Mouse (Mus musculus): Measurements from ENCODE around the gene AW549877. TPM values are rescaled to one million over a fixed set of nuclear protein-coding genes. Genes with fewer than 3 reads are reported as not detected.

Gene AW549877
- polyA plus RNA-seq, 1 experiment from 2014 or later, result 31.6 TPM

Other genes with a start within 250 kb of the AW549877 start
- gene Fbxo4, start 16.2 kb downstream of the AW549877 start, polyA plus RNA-seq (2015; fragmentation: Nextera tagmentation; extraction: Ambion mirVana), result 12.3 and 13.0 TPM in 2 replicates
- 175 and 233 TPM in 2 replicates for gene Oxct1, start 30.6 kb upstream of the AW549877 start, polyA plus RNA-seq (2015; fragmentation: Nextera tagmentation; extraction: Ambion mirVana)